Mouse (Mus musculus) ovary, postnatal 36 days (tissue): ENCODE measurements around the gene Adam15.

Source experiments
- DNase-seq: peaks from one replicate; pipeline ENCODE4 v3.0.0; 2022; ENCODE audit warnings: low spot score, mixed read lengths

Gene Adam15

GRCm38 (mm10) chr3:89349869-89350501, at the start of gene Adam15:
Gene Adam15, minus strand, starts transcription at chr3:89349996.
- peak; percentile 90 for DNase-seq

GRCm38 (mm10) chr3:89396654-89397005, 46.8 kb upstream of the Adam15 start:
- DNase-seq: no peak

GRCm38 (mm10) chr3:89395806-89396653, 46.2 kb upstream of the Adam15 start:
- peak; percentile 70 for DNase-seq

DNA sequence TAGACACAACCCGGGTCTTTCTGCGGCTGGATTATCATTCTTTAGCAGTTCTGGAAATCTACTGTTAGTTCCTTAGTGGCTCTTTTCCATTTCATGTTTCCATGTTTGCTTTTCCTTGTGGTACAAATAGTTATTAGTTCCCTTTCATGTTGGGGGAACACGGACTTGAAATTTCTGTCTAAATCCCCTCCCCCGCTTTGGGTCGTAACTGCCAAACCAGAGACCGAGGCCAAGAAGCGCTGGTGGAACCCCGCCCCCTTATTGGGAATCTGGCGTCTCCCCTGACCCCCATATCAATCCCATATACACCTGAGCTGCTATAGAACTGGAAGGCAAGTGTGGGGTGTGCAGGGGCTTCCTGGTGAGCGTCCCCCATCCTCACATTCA, 45.6 kb upstream of the Adam15 start:
- DNase-seq: no peak

DNA sequence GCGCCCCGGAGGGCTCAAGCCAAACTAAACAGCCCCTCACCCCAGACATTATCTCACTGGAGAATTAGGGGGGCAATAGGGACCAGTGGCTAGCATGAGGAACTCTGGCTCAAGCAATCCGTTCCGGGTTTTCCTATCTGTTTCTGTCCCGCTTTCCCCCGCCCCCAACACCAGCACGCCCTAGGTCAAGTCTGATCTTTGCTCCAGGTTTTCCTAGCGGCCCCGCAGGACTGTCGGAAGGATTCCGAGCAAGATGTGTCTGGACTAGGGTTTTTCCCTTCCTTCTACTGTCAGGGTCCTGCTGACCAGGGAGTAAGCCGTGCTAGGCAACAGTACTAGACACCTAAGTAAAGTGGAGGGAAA, 45.1 kb upstream of the Adam15 start:
- DNase-seq: peak; percentile 83

GRCm38 (mm10) chr3:89394006-89394893, 44.5 kb upstream of the Adam15 start, which contains the start of gene Zbtb7b:
Gene Zbtb7b, minus strand, starts transcription at chr3:89394776.
- peak; percentile 83 for DNase-seq

DNA sequence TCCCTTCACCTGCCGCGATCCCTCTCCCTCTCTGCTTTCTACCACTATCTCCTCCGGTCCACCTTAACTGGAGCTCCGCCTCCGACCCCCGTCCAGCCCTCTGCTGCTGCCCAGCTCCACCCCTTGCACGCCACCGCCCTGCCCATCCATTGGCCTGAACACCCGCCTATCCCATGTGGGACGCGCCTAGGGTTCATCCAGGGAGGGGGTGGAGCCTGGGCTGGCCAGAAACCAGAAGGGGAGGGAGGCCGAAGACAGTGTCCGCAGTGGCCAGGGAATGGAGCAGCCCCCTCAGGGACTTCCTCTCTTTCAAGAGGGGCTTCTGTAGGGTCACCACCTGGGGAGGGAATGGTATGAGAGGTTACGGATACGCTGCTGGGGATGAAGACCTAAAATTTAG, 43.8 kb upstream of the Adam15 start:
- peak; percentile 99 for DNase-seq

GRCm38 (mm10) chr3:89392871-89393311, 43.1 kb upstream of the Adam15 start:
- DNase-seq: no peak

DNA sequence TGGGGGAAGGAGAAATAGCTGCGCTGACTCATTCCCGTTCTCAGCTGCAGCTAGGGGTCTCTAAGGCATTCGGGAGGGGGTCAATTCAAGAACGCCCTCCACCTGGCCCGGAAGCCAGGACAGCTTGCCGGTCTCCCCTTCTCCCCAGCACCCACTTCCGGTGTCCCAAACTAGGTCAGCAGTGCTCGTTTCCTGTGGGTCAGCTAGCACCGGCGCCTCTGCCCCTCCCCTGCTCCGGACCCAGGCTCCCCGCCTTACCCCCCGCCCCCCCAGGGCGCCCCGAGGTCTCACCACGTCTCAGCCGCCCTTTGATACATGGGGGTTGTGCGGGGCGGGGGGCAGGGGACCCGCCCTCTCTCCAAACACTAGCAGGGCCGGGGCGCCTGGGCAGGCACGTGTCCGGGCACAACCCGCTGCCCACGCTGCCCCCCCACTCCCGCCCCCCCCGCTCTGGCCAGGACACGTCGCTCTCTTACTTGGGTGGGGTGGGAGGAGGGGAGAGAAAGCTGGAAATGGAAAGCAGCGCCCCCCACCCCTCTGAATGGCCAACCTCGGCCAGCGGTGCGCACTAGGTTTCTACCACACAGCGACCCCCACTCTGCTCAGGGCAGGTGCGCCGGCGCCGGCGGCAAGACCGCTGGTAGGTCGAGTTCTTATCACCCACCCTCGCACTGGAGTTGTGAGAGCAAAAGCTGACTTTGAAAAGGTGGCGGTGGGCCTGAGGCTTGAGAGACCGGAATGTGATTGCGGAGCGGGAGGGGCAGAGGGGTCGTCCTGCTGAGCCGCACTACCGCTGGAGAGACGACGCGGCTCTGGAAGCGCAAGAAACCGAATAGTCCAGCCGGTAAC, 42.1 kb upstream of the Adam15 start:
- DNase-seq: peak; percentile 66

GRCm38 (mm10) chr3:89390699-89391662, 41.2 kb upstream of the Adam15 start:
- DNase-seq: peak; percentile 52

GRCm38 (mm10) chr3:89390111-89390515, 40.3 kb upstream of the Adam15 start:
- peak; percentile 58 for DNase-seq

DNA sequence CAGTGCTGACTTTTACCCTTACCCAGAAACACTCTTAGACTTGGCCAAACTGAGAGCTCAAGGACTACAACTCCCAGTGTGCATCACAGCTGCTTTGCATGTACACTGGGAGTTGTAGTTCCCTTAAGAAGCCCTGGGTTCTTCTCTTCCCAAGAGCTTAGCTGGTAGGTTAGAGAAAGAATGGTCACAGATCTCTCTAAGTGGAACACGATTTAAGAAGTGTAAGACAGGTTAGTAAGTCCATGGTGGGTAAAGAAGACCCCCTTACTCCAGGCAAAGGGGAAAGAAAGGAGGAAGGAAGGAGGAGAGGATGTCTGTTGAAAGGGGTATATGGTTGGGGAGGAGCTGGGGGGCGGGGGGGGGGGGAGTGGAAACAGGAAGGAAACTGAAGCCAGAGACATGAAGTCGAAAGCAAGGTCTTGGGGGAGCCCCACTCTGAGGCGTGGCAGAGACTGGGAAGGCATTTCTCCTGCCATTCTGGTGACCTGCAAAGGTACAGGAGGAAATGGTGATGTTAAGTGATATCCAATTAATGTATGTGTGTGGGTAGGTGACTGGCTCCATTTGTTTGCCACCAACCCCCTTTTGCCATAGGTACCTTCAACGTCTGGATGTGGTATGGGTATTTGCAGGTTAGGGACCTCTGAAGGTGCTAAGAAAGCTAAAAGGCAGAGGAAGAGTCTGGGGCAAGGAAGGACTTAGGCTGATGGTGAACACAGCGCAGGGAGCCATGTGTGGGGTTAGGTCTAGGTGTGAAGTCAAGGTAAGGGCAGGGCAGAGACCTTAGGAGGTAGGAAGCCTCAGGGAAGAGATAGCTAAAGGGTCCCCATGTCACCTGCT, 39.3 kb upstream of the Adam15 start:
- no peak for DNase-seq

DNA sequence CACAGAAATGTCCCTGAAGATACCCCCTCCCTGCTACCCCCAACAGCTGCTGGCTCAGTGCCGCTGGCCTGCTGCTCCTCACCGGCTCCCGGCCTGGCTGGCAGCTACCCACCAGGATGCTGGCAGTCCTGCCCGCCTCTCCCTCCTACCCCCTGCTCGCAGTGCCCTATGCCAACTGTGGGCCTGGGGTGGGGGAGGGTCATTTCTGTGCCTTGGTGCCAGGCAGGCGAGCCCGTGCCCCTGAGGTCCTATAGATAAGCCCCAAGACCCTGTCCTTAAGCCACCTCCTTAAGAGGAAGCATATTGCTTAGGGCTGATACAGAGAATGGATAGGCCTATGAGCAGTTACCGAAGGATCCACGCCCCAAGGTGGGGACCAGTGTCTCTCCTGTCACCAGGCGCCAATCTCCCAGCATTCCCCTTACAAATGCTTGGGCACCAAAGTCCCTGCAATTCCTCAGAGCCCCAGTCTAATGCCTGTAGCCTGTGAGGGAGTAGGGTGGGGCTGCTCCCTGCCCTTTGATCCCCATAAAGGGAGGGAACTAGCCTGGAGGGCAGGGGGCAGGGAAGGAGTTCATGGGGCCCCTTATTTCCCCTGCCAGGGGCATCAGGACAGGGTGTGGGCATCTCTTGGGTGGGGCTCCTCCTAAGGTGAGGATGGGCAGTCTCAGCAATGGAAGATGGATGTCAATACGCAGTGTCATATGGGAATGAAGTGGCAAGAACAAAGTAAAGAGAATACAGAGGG, 38.5 kb upstream of the Adam15 start:
- peak; percentile 67 for DNase-seq

GRCm38 (mm10) chr3:89387632-89388031, 37.8 kb upstream of the Adam15 start:
- DNase-seq: peak; percentile 46

DNA sequence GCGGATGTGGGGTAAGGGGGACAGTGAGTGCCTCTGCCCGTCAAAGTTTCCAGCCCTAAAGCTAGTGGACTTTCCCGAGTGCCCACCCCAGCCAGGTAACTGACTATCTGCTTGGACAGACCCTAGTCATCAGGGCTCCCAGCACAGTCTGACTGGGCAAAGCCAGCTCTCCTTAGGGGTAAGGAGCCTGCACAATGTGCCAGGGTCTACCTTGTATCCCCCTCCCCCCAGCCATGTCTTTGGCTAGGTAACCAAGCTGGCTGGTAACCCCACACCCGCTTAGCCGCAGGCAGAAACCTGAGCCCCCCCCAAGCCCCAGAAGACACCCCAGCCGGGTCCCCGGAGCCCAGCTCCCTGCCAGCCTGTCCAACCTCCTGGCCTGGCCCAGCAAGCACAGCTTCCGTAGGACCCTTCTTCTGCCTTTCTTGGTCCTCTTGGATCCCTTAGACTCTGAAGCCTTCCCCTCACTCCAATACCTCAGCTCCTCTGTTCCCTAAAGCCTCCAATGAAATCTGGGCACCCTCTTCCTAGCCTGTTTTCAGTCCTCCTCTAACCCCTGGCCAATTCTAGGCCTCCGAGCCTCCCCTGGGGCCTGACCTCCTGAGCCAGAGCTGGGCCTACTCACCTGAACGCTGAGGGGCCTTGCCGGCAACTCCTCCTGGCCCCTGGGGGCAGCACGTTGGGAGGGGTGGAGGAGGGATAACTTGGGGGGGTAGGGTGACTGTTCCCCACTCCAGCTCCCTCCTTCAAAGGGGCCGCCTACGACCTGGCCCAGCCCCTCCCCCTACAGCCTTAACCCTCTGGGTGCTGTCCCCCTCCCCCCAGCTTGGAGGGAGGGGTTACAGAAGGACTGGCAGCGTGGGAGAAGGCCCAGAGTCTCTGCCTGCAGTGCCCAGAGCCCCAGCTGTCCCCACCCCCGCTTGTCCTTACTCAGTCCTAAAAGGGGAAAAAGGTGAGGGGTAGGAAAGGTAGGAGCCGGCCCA, 36.9 kb upstream of the Adam15 start:
- DNase-seq: no peak

GRCm38 (mm10) chr3:89385451-89385850, 35.7 kb upstream of the Adam15 start:
- DNase-seq: no peak

DNA sequence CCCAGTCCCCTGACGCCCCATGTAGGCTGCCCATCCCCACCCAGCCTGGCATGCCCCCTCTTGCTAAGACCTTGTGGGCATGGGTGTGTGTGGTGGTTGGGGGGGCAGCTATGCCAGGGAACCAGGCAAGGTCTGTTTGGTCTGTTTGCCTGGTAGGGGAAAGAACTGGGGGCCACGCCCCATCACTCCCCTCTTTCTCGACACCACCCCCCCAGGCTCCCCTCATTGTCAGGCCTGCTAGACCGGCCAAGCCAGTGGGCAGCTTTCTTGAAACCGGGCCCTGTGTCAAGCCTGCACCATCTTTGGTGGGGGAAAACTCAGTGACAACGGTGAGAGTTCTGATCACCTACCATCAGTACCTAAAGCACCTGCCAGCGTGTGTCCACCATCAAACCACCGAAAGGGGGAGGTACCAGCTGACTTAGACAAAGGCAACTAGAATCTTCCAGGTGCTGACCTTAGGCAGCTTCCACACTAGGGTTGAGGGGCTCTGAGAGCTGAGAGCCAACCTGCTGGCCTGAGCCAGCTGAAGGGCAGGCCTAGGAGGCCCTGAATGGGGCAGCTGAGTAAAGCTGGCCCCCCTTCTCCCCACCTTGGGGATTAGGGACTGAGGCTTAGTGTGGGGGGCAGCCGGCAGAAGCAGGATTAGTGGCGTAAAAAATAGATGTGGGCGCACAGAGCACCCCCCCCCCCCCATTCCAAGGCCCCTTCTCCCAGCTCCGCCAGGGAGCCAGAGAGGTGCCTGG, 34.7 kb upstream of the Adam15 start:
- DNase-seq: no peak
